Mouse (Mus musculus) cerebellum, postnatal 4 days (tissue): ENCODE data around the gene Immp2l.
"Not testable (repeated sequence)": the region's sequence is repeated elsewhere in the genome, so short reads cannot be mapped to it uniquely, and the experiment has no call there.

Experiments
- DNase-seq, 2 experiments: peaks; one replicate each; pipeline ENCODE4 v3.0.0; 2022; ENCODE audit warnings: low spot score in 2 of 2, mixed read lengths in 1 of 2

Gene Immp2l

DNA sequence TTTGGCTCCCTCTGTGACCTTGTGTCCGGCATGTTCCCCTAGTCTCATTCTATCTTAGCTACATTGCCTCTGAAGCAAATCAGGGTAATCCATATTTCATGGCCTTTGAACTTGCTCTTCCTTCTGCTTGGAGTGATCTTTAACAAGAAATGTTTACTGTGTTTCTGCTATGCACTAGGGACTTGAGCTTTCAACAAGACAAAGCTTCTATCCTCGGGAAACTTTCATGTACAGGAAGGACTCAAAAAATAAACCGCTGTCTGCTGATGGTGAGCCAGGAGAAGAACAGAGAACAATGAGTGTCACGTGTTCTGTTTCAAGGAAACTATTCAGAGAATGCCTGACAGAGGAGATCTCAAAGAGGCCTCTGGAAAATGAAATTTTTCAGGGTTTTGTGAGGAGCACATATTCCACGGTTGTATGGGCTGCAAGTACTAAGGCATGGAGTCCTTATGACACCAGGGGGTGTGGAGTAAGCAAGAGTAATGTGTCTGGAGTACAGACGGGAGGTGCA is 814.5 kb downstream of the Immp2l start:
- no peak for DNase-seq

DNA sequence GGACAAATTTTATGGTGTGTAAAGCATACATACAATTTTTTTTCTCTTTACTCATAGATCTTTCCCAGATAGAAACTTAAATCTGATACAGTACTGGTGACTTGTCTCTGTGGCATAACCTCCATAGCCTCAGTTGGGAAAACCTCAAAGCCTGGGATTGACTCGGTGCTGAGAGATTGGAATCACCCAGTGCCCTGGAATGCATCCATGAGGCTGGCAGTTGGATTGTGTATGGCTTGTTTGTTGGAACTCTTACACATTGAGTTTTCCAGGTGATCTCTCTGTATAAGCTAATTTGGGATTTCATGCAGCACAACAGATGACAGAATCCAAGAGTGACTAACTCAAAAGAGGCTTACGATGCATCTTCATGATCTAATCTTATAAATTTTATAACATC is 815.4 kb downstream of the Immp2l start:
- DNase-seq, result no peak

DNA sequence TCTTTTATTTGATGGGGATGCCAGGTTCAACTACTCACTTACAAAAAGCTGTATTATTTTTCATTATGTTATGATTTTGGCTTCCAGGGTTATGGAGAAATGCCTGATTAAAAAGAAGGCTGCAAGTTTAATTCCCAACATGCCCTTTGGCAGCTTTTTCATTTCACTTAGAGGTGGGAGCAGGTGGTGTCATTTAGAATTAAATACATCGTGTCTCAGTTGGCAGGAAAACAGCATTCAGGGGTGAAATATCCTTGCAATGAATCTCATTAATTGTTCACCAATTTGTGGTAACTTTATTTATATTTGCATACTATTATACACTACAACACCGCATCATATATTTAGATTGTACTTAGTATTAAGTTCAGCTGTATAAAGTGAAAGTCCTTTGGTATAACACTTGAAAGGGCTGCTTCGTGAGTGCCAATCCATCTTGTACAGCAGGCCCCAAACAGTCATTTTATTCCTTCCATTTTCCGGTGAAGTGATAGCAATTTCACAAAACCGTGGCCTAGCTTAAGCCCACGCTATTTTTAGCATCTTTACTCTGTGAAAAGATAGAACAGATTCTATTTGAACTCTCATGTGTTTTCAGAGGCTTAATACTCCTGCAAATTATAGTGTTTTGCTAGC is 818.9 kb downstream of the Immp2l start:
- DNase-seq, result no peak

DNA sequence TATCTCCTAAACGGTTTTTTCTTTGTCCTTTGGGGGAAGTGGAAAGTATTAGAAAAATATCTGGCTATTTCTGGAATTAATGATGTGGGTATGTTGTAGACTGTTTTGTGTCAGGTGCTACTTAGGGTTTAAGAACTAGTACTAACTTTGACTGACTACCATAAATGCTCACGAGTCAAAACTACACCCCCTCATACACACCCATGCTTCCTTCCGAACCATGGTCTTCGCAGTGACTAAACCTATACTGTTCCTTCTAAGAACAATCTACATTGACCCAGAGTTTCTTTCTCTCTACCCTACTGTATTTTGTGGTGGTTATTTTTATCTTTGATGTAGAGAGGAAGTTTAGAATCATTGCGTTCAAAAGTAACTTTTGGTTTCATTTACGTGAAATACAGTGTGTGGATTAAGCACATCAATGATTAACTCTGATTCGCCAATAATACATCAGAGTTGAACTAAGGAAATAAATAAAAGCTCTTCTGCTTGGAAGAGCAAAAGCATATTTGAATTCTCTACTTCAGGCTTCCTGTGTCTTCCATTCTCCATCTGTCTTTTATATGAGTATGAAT is 828.1 kb downstream of the Immp2l start:
- no peak for DNase-seq

DNA sequence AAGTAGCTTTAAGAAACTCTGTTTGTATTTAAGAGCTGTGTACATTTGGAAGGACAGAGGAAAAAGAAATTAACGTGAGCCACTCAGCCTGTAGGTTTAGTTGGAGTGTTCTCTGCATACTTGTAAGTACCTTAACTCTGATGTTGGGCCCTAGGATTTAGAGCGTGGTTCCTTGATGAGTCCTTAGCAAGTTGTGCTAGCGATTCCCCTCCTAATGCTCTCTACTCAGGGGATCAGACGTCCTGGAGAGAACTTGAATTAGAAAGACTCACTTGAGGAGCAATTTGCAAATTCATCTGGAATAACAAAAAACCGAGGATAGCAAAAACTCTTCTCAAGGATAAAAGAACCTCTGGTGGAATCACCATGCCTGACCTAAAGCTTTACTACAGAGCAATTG is 835.8 kb downstream of the Immp2l start:
- not testable (repeated sequence) for DNase-seq

DNA sequence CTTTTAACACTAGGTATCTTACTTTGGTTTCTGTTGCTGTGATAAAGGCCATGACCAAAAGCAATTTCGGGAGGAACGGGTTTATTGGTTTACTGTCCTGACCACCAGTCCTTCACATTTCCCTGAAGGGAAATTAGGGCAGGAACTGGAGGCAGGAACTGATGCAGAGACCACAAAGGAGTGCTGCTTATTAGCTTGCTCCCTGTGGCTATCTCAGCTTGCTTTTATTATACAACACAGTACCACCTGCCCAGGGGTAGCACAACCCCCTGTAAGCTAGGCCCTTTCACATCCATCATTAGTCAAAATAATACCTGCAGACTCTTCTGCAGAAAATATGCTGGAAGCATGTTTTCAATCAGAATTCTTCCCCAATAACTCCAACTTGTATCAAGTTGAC is 844.4 kb downstream of the Immp2l start:
- no peak for DNase-seq

DNA sequence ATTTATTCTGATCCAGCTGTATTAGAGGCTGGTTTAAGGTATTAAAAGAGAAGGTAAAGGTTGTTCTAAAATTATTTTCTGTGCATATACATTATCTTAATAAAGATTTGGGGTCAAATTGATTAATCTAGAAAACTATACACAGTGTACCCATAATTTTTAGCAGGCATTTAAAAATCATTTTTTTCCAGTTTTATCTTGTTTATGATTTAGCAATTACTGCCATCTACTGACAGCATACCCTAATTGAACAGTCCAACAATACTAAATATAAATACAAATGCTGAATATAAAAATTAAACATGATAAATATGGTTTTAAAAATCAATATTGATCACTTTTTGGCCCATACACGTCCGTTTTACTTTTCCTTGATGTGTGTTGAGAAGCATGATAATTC is 850.1 kb downstream of the Immp2l start:
- DNase-seq, result no peak

DNA sequence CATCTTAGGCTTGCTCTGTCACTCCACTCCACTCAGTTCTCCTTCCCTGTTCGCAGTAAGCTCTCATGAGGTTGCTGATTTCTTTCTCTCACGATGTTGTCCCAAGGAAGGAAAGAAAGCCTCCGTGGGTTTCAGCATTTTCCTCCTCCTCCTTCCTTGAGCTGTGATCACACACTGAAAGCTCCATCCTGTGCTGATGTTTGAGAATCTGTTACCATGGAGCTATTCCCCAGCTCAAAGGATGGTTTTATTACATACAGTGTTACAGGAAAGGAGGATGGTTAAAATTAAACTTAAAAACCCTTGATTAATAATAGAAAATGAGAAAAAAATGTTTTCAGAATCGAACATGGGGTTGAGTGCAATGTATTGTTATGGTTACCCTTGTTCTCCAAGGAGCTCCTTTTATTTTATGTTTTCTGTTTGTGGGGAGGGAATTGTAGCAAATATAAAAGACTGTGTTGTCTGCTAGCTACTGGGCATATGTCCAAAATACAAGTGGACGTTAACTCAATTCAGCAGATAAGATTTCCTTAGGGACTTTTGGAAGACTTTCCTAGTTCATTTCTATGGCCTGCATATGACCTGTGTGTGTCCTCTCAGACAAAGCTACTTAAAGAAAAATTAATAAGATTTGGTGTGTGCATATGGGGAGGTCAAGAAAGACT is 853.5 kb downstream of the Immp2l start:
- DNase-seq, result no peak

DNA sequence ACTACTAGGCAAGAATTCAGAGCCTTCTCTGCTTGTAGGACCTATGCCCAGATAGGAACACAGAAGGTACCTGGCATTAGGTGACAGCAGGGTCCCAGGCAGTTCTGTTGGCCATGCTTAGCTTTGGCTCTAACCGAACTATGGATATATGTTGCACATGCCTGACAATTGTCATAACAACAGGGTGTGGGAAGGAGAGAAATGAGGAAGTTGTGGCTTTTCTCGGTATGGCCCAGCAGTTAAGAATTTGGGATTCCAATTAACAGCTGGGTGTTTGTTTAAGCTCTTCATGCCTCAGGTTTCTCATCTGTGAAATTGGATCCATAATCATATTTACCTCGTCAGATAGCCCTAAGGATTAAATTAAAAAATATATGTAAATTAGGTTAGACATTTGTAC is 854.6 kb downstream of the Immp2l start:
- no peak for DNase-seq

DNA sequence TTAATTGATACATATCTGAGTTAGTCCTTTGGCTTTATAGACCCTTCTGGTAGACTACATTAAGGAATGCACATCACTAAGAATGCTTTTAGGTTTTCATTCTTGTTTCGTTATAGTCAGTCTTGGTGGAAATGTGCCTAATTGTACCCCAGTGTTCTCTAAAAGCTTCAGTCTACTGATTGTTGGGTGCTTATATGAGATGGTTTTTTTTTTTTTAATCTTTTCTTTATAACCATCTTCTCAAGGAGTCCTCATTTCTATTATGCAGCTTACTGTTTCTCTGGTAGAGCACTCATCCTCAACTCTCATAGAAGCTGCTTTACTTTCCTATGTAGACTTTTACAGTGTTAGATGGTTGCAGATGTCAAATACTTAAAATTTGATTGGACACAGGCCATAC is 855.1 kb downstream of the Immp2l start:
- DNase-seq, result no peak

DNA sequence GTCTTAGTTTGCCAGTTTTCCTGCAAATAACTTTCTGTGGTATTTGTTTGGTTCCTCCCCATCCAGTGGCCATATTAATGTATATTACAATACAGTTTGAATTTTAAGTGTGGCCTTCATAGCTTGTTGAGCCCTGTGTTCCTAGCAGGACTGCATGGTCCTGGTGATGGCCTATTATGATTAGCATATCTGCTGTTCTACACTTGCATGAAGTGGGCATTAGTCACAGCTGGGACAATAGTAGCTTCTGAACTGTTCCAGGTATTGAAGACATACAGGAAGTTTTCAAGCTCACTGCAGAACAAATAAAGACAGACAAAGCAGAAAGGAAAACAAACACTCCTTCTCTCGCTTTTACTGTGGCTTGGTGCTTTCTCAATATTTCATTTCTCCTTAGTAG is 855.5 kb downstream of the Immp2l start:
- no peak for DNase-seq

DNA sequence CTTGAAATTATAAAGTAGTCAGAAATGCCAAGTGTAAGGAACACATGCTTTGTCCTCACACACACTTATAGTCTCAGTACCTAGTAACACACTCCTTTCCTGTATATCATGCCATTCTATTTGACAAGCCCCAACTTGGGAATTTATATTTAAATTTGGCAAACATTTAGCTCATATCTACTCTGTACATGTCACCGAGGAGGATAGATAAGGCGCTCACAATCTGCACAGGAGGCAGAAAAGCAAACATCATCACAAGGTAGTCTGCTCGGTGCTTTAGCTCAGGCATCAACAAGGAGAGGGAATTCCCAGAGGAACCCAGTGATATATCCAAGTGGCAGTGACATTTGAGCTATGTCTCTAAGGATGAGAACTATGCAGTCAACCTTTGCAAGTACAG is 856.9 kb downstream of the Immp2l start:
- no peak for DNase-seq

DNA sequence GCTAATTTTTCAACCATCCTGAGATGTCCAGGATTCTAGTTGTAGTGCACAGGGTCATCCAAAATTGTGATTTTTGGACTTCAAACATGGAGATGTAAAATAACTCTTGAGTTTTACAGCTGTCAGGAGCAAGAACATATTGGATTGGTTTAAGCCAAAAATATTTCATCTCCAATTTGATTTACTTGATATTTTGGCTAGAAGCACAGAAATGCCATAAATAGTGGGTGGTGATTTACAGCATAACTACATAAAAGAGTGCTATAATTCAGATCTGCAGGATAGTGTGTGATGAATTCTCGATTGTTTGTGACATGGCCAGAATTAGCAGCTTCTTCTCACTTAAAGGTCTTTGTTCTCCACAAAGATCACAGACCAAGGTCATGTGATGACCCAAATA is 884.1 kb downstream of the Immp2l start:
- no peak for DNase-seq

DNA sequence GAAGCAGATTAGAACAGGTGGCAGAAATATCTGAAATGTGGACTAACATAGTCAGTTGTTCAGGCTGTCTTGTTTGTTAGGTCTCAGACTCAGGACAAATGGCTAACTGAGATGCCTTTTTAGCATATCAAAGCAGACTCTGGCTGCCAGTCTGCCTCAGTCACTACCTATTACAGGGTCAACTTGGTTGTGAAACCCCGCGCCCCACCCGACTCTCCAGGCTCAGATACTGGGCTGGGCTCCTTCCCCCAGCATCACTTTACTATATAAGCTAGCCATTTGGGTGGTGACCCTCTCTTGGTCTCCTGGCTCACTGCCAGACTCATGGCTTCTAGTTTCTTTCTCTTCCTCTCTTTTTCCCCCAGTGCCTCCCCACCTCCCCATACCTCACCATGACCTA is 887.7 kb downstream of the Immp2l start:
- DNase-seq, result no peak

DNA sequence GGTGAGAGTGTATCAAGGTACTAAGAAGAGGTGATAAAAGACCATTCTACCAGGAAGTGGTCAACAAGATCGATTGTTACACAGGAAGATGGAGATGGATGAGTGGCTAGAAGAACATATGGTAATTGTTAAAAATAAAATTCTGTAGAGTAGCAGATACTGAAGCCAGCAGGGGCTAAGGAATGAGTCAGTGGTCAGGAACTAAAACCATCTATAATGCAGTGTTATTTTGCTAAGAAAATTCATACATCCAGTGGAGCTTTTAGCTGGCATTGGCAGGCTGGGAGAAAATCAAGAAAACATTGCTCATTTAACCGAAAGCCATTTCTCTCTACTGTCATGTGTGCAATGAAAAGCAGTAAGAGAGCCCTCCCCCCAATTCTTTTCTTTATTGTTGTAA is 913.9 kb downstream of the Immp2l start:
- no peak for DNase-seq

DNA sequence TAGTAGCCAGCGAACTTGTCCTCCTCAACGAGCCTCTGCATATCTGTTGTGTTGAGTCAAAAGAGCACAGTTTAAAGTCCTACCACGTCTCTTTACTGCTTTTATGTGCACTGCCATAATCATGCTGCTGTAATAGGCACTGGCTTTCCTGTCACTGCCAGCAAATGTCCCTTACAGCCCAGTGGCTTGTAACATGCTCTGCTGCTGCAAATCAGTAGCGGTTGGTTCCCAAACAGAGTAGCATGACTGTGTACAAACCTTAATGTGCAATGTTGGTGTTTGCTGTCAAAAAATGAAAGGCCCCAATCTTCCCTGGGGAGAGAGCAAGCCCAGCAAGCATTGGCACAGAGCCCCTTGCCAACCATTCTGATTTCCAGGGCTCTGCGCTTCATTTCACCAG is 918.0 kb downstream of the Immp2l start:
- peak in 1 of 2 experiments; percentile 5 for DNase-seq

DNA sequence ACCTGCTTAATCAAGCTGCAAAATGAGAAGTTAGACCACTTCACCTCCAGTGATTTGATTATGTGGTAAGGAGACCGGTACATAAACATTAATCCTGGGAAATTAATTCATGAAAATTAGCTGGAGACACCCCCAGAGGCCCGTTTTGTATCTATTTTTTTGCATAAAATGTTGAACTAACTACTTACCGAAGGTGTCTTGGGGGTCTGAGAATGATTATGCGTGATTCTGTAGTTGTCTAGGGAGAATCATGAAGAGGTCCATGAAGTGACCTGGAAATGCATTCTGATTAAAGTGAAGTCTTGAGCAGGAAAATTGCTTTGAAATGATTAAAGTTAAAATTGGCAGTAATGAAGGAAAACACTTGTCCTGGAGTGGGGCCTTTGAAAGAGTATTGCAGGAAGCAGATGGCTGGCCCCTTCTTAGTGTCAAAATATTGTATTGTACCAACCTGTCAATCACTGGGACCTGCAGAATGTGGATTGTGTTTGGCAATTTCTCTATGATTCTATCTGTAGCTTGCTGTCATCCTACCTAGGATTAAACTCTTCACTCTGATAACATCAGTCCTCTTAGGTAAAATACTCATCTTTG is 920.3 kb downstream of the Immp2l start:
- DNase-seq, result no peak

DNA sequence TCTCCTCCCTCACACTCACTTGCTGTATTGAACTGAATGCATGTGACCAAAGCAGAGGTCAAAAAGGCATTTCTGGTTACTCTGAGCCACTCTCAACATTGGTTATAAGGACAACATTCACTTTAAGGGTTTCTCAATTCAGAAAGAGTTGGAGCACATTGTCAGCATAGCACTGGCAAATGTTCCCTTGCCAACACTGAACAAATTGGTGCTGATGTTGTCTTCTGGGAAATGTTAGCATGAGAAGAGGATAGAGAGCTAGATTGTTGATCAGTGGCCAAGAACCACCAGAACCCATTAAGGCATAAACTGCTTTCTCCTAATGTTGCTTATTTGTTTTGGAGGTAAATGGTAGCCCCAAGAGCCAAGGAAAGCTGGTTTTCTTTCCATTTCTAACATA is 922.6 kb downstream of the Immp2l start:
- DNase-seq, result no peak

DNA sequence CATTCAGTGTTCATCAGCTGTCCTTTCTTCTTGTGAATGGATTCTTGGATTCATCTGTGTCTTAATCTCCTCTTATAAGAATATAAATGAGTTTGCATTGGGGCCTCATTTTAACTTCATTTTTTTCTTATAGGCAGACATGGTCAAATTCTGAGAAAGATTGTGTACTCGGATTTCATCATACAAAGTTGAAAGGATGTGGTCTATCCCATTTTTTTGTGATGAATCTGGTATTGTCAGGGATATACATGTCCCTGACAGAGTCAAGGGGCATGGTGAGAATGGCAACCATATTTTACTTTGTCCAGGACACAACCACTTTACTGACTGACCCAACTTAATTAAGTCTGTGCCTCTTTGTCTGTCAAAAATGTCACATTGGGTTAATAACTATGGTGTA is 925.5 kb downstream of the Immp2l start:
- DNase-seq, result no peak

DNA sequence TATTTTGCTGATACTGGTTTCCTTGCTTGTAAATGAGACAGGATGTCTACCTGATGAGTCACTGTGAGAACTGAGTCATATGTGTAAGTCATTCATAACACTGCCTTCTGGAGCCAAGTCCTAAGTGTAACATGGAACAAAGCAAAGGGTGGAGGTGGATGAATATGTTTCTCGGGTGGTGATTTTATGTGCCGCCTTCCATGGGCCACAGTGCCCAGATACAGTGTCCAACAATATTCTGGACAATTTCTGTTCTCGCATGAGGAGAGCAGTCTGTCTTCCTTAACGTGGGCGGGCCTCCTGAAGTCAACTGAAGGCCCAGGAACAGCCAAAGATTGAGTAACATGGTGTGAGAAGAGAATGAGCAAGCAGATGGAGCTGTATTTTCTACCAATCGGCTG is 926.0 kb downstream of the Immp2l start:
- DNase-seq, result no peak

DNA sequence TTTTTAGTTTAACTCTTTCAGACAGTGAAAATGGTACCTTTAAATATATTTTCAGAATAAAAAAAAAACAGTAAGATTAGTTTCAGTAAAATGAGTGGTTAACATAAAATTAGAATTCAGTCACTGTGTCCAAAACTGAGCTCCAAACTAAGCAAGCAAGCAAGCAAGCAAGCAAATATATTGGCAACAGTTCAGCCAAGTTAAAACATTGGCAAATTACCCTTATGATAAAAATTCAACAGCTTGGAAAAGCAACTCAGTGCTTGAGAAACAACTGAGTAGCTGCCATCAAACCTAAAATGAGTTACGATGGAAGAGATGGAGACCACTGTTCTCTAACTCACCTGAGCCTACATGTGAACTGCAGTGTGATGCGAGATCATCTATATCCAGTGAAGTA is 926.8 kb downstream of the Immp2l start:
- DNase-seq, result no peak

DNA sequence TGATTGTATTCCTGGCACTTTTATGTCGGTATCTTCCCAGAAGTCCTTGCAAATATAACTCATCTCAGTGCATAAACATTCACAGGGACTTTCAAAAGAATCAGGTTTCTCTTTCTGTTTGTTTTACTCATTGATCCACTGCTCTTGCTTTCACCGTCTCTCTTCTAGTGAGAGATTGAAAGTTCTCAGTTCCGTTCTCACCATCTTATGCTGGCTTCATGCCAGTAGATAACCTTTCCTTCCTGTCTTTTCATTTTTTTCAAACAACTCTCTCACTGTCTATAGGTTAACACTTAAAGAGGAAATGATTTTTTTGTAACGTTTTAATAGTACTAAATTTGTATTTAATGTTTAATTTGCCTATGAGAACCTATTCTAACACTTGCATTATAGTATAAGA is 937.1 kb downstream of the Immp2l start:
- DNase-seq, result no peak

DNA sequence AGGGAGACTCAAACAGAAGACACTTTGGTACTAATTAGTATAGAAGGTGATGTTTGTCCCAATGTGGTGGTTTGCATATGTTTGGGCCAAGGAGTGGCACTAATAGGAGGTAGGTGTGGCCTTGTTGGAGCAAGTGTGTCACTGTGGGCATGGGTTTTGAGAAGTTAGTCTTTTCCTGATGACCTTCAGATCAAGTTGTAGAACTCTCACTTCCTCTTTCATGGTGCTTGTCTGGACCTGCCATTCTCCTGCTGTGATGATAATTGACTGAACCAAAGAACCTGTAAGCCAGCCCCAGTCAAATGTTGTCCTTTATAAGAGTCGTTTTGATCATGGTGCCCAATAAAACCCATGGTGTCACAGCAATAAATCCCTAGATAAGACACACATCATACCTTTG is 967.5 kb downstream of the Immp2l start:
- DNase-seq, result no peak
